Mouse (Mus musculus) small intestine, adult 2 months (tissue): ENCODE data around the gene Myef2.
"Not testable (repeated sequence)": the region's sequence is repeated elsewhere in the genome, so short reads cannot be mapped to it uniquely, and the experiment has no call there.

Experiments
- CTCF ChIP-seq: fragments of 200-500 bp; IDR thresholded peaks from 2 replicates; pipeline ENCODE4 v1.5.1; 2012; ENCODE audit warnings: low read depth, mild to moderate bottlenecking, control low read depth, inconsistent platforms, low read length, moderate library complexity, mixed read lengths; ENCODE audit not compliant: insufficient replicate concordance, insufficient read length; ENCODE audit errors: extremely low read depth
- POLR2A ChIP-seq: fragments of 200-500 bp; IDR thresholded peaks from 2 replicates; pipeline ENCODE4 v1.6.1; 2012; ENCODE audit warnings: low read depth, mild to moderate bottlenecking, control low read depth, inconsistent platforms, low read length, moderate library complexity

- not testable (repeated sequence) for TF ChIP-seq POLR2A, CTCF
Observed at GRCm38 (mm10) chr2:125106536-125106935, 16.9 kb downstream of the Myef2 start.
